Mouse (Mus musculus) thymus, adult 2 months (tissue): ENCODE measurements around the gene Dnah1.

Experiments used
- CTCF ChIP-seq: fragments of 200-500 bp; IDR thresholded peaks from 2 replicates; pipeline ENCODE4 v1.5.1; 2012; ENCODE audit warnings: mild to moderate bottlenecking, control low read depth, low read length, moderate library complexity, borderline replicate concordance; ENCODE audit not compliant: control insufficient read depth, poor library complexity, insufficient read depth; ENCODE audit errors: extremely low read depth
- POLR2A ChIP-seq: fragments of 200-500 bp; IDR thresholded peaks from 2 replicates; pipeline ENCODE4 v1.6.1; 2012; ENCODE audit warnings: mild to moderate bottlenecking, low read length, control low read depth, moderate library complexity; ENCODE audit not compliant: control insufficient read depth, poor library complexity, insufficient read depth; ENCODE audit errors: extremely low read depth

- TF ChIP-seq CTCF (no peak), POLR2A (no peak)
These were observed 7.1 kb downstream of the Dnah1 start for GRCm38 (mm10) chr14:31316613-31317012.
